Mouse (Mus musculus) small intestine, adult 2 months (tissue): ENCODE data around the gene Rap1a. TPM values are rescaled to one million over a fixed set of nuclear protein-coding genes. Genes with fewer than 3 reads are reported as not detected.

Experiments
- H3K27ac ChIP-seq: fragments of 200-500 bp; 2 replicates; pipeline ENCODE4 v1.5.1; 2012; ENCODE audit warnings: low read depth, low read length, control low read depth, inconsistent platforms; ENCODE audit not compliant: insufficient read depth
- H3K27me3 ChIP-seq: fragments of 200-500 bp; 2 replicates; pipeline ENCODE4 v1.6.1; 2012; ENCODE audit warnings: mild to moderate bottlenecking, moderate library complexity, low read length, inconsistent platforms; ENCODE audit not compliant: control insufficient read depth, insufficient read depth
- H3K36me3 ChIP-seq: fragments of 200-500 bp; 2 replicates; pipeline ENCODE4 v1.6.1; 2012; ENCODE audit warnings: mild to moderate bottlenecking, low read length, control low read depth, inconsistent platforms; ENCODE audit not compliant: control insufficient read depth, insufficient read depth
- H3K4me1 ChIP-seq: fragments of 200-500 bp; 2 replicates; pipeline ENCODE4 v1.6.1; 2012; ENCODE audit warnings: low read length, inconsistent platforms, mixed read lengths; ENCODE audit not compliant: control insufficient read depth, insufficient read depth, insufficient read length
- H3K4me3 ChIP-seq: fragments of 200-500 bp; 2 replicates; pipeline ENCODE4 v1.5.1; 2012; ENCODE audit warnings: low read depth, mild to moderate bottlenecking, control low read depth, inconsistent platforms, low read length, moderate library complexity
- CTCF ChIP-seq: fragments of 200-500 bp; IDR thresholded peaks from 2 replicates; pipeline ENCODE4 v1.5.1; 2012; ENCODE audit warnings: low read depth, mild to moderate bottlenecking, control low read depth, inconsistent platforms, low read length, moderate library complexity, mixed read lengths; ENCODE audit not compliant: insufficient replicate concordance, insufficient read length; ENCODE audit errors: extremely low read depth
- POLR2A ChIP-seq: fragments of 200-500 bp; IDR thresholded peaks from 2 replicates; pipeline ENCODE4 v1.6.1; 2012; ENCODE audit warnings: low read depth, mild to moderate bottlenecking, control low read depth, inconsistent platforms, low read length, moderate library complexity
- WGBS: fragments of 180-500 bp; shearing (Covaris S2); methylation state at CpG from one replicate; pipeline ENCODE4 v1.1.7; 2018; 5-methylcytosine and 5-hydroxymethylcytosine counted together
- polyA plus RNA-seq: library from polyadenylated mRNA; depleted of rRNA; stranded (reverse); fragments of >200 nt; gene quantifications from 2 replicates; pipeline ENCODE4 v1.2.3, GENCODE M21; 2012

Rap1a gene
- polyA plus RNA-seq, 1 experiment = 0.89 TPM

DNA sequence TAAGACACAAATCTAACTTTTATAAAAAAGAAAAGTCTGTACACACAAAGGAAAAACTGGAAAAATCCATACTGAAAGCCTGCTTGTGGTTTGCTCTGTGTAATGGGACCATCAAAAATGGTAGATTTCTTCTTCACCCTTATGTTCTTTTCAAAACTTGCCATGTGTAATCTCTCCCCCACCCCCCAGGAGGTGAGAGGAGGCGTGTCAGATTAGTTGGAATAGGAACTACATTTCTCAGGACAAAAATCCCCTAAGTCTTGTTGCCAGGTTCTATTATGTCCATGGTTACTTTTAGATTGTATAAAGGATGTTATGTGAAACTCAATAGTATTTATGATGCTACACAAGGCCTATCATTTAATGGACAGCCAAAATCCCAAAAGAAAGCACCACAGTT lies 6.8 kb downstream of the Rap1a start:
- Histone ChIP-seq H3K36me3 (no peaks in the 10 kb centered on the region; the same call in 1 of the 2 replicates), H3K27me3 (no peaks in the 10 kb centered on the region), H3K27ac (no peak overlapping the region), H3K4me3 (no peak overlapping the region), H3K4me1 (peaks cover 9% of the 10 kb centered on the region)
- TF ChIP-seq POLR2A = no peak
- no peak for TF ChIP-seq CTCF
- WGBS = 75% methylated on average over 1 of the region's 1 CpGs

DNA sequence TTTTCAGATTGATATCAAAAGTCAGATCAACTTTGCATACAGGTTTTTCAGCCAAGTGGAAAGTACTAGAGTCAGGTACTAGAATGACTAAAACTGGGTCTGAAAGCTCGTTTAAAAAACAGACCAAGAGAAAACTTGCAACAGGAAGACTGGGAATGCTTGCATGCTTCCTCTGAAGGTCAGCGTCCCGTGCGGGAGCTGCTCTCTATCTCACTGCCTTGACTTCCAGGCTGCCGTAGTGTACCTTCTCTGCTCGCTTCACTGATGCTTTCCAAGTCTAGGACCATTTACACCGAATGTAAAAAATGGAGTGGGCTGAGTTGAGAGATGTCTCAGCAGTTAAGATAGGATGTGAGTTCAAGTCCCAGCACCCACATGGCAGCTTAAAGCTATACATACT lies 8.8 kb downstream of the Rap1a start:
- H3K4me1 ChIP-seq = 0 out of 2 replicates have a peak, but pooled peaks cover 2% of the 10 kb centered on the region
- H3K27ac ChIP-seq = no peak overlapping the region
- peaks cover 2% of the 10 kb centered on the region; the same call in 1 of the 2 replicates for H3K36me3 ChIP-seq
- no peaks in the 10 kb centered on the region for H3K27me3 ChIP-seq
- WGBS = 82% methylated on average over 7 of the region's 7 CpGs
- no peak for TF ChIP-seq POLR2A
- no peak for TF ChIP-seq CTCF
- no peak overlapping the region for H3K4me3 ChIP-seq

DNA sequence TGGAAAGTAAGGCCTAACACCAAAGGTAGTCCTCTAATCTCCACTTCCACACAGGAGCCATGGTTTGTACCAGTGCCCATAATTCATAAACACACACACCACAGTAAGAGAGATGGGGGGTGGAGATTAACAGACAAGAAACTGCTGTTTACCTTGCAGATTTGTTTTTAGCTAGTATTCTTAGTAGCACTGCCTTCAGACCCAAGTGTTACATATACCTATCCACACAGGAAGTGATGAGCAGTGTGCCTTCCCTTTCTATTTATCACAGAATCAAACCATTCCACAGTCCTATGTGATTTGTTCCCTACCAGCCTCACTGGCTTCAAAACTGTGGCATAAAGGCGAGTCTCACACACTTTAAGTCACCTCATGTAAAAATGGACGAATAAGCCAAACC lies 10.0 kb downstream of the Rap1a start:
- Histone ChIP-seq H3K4me3 (no peak overlapping the region), H3K36me3 (peaks cover 2% of the 10 kb centered on the region; the same call in 1 of the 2 replicates), H3K27me3 (no peaks in the 10 kb centered on the region), H3K4me1 (0 out of 2 replicates have a peak, but pooled peaks cover 1% of the 10 kb centered on the region), H3K27ac (no peak overlapping the region)
- TF ChIP-seq CTCF (no peak), POLR2A (no peak)
- WGBS = 93% methylated on average over 2 of the region's 2 CpGs

DNA sequence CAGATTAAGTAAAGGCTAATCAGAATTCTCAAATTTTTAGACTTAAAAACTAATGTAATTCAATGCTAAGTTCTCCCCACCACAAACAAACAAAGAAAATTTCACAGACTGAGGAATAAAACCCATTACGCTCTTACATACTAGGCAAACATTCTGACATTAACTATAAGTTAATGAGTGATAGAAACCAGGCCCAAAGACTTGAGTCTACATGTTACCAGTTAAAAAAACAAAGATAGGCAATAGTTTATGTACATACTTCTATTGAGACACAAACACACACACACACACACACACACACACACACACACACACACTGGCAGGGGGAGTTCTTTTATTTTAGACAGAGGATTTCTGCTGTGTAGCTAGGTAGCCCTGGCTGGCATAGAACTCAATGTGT lies 10.8 kb downstream of the Rap1a start:
- Histone ChIP-seq H3K4me1 (no peaks in the 10 kb centered on the region), H3K27ac (no peak overlapping the region), H3K4me3 (no peak overlapping the region), H3K27me3 (no peaks in the 10 kb centered on the region), H3K36me3 (peaks cover 2% of the 10 kb centered on the region; the same call in 1 of the 2 replicates)
- TF ChIP-seq POLR2A (no peak), CTCF (no peak)
- 86% methylated on average over 1 of the region's 1 CpGs for WGBS

DNA sequence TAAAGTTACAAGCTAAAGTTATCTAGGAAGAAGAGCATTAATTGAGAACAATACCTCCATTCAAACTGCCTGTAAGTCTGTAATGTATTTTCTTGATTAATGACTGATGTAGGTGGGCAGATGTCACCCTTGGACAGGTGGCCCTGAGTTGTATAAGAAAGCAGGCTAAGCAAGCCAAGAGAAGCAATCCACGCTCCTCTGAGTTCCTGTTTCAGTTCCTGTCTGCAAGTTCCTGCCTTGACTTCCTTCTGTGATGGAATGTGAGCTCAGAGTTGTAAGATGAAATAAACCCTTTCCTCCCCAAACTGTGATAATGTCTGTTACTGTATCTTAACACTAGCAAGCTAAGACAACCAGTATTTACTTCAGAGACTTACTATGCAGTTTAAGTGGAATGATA lies 11.4 kb downstream of the Rap1a start:
- no peaks in the 10 kb centered on the region for H3K27me3 ChIP-seq
- H3K4me1 ChIP-seq = no peaks in the 10 kb centered on the region
- no peak overlapping the region for H3K4me3 ChIP-seq
- 80% methylated on average over 1 of the region's 1 CpGs for WGBS
- no peak overlapping the region for H3K27ac ChIP-seq
- H3K36me3 ChIP-seq = peaks cover 2% of the 10 kb centered on the region; the same call in 1 of the 2 replicates
- TF ChIP-seq CTCF = no peak
- TF ChIP-seq POLR2A = no peak

DNA sequence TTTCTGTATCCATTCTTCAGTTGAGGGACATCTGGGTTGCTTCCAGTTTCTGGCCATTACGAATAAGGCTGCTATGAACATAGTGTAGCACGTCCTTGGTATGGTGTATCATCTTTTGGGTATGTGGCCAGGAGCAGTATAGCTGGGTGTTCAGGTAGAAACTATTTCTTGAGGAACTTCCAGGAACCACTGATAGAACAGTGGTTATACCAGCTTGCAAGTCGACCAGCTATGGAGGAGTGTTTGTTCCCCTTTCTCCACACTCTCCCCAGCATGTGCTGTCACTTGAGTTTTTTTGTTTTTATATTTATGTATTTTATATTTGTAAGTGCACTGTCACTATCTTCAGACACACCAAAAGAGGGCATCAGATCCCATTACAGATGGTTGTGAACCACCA lies 13.8 kb downstream of the Rap1a start:
- Histone ChIP-seq H3K27ac (no peak overlapping the region), H3K4me1 (peaks cover 2% of the 10 kb centered on the region; the same call in 1 of the 2 replicates), H3K4me3 (no peak overlapping the region), H3K27me3 (no peaks in the 10 kb centered on the region), H3K36me3 (peaks cover 2% of the 10 kb centered on the region; the same call in 1 of the 2 replicates)
- TF ChIP-seq POLR2A (no peak), CTCF (no peak)
- WGBS = 87% methylated on average over 3 of the region's 3 CpGs

DNA sequence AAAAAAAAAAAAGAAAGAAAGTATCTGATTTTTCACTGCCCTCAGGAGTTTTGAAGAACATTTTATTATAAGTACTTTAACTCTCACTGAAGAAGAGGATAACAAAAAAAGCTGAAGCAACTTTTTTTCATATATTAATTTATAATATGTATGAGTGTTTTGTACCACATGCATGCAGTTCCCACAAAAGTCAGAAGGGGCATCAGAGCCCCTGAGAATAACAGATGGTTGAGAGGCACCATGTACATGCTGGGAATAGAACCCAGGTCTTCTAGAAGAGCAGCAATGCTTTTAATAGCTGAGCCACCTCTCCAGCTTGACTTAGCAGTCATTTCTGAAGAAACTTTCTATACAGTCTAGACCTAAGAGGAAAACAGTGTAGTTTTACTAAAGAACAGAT lies 15.3 kb downstream of the Rap1a start:
- H3K36me3 ChIP-seq = peaks cover 2% of the 10 kb centered on the region; the same call in 1 of the 2 replicates
- no peaks in the 10 kb centered on the region for H3K27me3 ChIP-seq
- no peak overlapping the region for H3K27ac ChIP-seq
- peaks cover 3% of the 10 kb centered on the region; the same call in 1 of the 2 replicates for H3K4me1 ChIP-seq
- TF ChIP-seq POLR2A = no peak
- no peak for TF ChIP-seq CTCF
- H3K4me3 ChIP-seq = no peak overlapping the region
